Mouse (Mus musculus): ENCODE data around the gene Actn1. TPM values are rescaled to one million over a fixed set of nuclear protein-coding genes. Genes with fewer than 3 reads are reported as not detected.

The Actn1 gene
- polyA plus RNA-seq, 1 experiment: 95.5 TPM

- TF ChIP-seq POLR2A (IDR thresholded peaks at IDR 0.05; ENCODE audit: borderline replicate concordance, extremely low read depth, low read depth, low read length): no peak
- no peak for TF ChIP-seq CTCF (IDR thresholded peaks at IDR 0.05; ENCODE audit: insufficient read depth, low read length)
- Histone ChIP-seq H3K4me1 (ENCODE audit: control insufficient read depth, insufficient read depth, low read length) (peaks cover 27% of the 10 kb centered on the region), H3K4me3 (replicated peaks; ENCODE audit: extremely low read depth, low read depth, low read length) (no peak overlapping the region)
- 71% methylated on average over 6 of the region's 6 CpGs for WGBS
- DNase-seq: no peak
These were observed 16.0 kb downstream of the Actn1 start for GRCm38 (mm10) chr12:80244127-80244526.

DNA sequence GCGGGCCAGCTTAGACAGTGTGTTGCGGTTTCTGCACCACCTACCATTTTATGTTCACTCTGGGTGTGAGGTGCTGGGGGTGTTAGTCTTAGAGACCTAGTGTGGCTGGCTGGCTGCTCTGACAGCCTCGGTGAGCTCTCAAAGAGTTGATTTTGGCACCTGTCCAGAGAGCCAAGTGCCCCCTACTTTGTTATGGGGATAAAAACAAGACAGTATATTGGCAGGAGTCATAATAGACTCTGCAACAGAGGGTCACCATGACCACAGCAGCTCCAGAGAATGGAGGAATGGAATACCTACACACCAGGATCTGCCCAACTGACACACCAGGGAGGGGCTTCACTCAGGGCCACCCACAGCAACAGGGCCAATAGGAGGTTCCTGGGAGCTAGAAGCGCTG is 16.8 kb downstream of the Actn1 start:
- no peak for DNase-seq
- WGBS: 61% methylated on average over 4 of the region's 4 CpGs
- Histone ChIP-seq H3K4me3 (replicated peaks; ENCODE audit: extremely low read depth, low read depth, low read length) (no peak overlapping the region), H3K4me1 (ENCODE audit: control insufficient read depth, insufficient read depth, low read length) (peaks cover 27% of the 10 kb centered on the region)
- no peak for TF ChIP-seq CTCF (IDR thresholded peaks at IDR 0.05; ENCODE audit: insufficient read depth, low read length)
- no peak for TF ChIP-seq POLR2A (IDR thresholded peaks at IDR 0.05; ENCODE audit: borderline replicate concordance, extremely low read depth, low read depth, low read length)

DNA sequence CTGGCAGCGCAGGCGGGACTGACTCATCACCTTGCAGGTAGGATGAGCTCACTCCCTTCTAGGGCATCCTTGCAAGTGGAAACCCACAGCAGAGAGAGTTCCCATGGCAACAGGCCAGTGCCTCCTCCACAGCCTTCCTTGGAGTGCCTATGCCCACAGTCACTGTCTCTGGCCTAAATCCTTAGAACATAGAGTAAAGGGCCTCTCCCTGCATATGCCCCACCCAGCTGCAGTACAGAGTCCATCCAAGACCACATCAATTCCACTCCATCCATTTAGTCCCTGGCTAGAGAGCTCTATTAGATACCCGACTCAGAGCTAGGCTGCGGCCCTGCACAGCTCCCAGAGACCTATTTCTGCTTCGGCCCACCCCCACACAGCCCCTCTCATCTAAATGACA is 20.7 kb downstream of the Actn1 start:
- WGBS: 84% methylated on average over 5 of the region's 5 CpGs
- no peak overlapping the region for H3K4me3 ChIP-seq (replicated peaks; ENCODE audit: extremely low read depth, low read depth, low read length)
- no peak for DNase-seq
- TF ChIP-seq POLR2A (IDR thresholded peaks at IDR 0.05; ENCODE audit: borderline replicate concordance, extremely low read depth, low read depth, low read length): no peak
- no peak for TF ChIP-seq CTCF (IDR thresholded peaks at IDR 0.05; ENCODE audit: insufficient read depth, low read length)
- H3K4me1 ChIP-seq (ENCODE audit: control insufficient read depth, insufficient read depth, low read length): peaks cover 15% of the 10 kb centered on the region

GRCm38 (mm10) chr12:80238523-80238922 is 21.6 kb downstream of the Actn1 start:
- WGBS: 28% methylated on average over 3 of the region's 3 CpGs
- no peak for DNase-seq
- TF ChIP-seq POLR2A (IDR thresholded peaks at IDR 0.05; ENCODE audit: borderline replicate concordance, extremely low read depth, low read depth, low read length): no peak
- TF ChIP-seq CTCF (IDR thresholded peaks at IDR 0.05; ENCODE audit: insufficient read depth, low read length): no peak
- Histone ChIP-seq H3K4me1 (ENCODE audit: control insufficient read depth, insufficient read depth, low read length) (peaks cover 13% of the 10 kb centered on the region), H3K4me3 (replicated peaks; ENCODE audit: extremely low read depth, low read depth, low read length) (no peak overlapping the region)

DNA sequence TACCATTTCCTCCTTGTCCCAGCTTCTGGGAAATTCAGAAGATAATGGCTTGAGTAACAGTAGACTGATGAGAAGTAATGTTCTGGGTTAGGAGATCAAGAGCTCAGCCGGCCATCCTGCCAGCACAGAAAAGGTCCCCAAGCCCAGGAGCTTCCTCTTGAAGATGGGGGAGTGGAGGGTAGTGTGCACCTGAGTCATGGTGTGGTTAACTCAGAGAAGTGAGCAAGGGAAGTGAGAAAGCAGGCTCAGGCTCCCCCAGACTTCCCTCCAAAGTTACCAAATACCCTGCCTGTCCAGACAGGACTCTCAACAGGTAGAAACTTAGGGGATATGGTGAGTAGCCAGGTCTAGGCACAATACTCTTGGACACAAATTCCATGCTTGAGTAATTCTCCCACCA is 24.9 kb downstream of the Actn1 start:
- WGBS: 69% methylated on average over 1 of the region's 1 CpGs

GRCm38 (mm10) chr12:80234226-80234625 is 25.9 kb downstream of the Actn1 start:
- TF ChIP-seq CTCF (IDR thresholded peaks at IDR 0.05; ENCODE audit: insufficient read depth, low read length) (no peak), POLR2A (IDR thresholded peaks at IDR 0.05; ENCODE audit: borderline replicate concordance, extremely low read depth, low read depth, low read length) (no peak)
- 83% methylated on average over 3 of the region's 3 CpGs for WGBS
- H3K4me3 ChIP-seq (replicated peaks; ENCODE audit: extremely low read depth, low read depth, low read length): no peak overlapping the region
- DNase-seq: no peak
- peaks cover 27% of the 10 kb centered on the region for H3K4me1 ChIP-seq (ENCODE audit: control insufficient read depth, insufficient read depth, low read length)

More for the DNA sequence above, 24.9 kb downstream of the Actn1 start:
- peaks cover 20% of the 10 kb centered on the region for H3K4me1 ChIP-seq (ENCODE audit: control insufficient read depth, insufficient read depth, low read length)
- DNase-seq: no peak
- TF ChIP-seq POLR2A (IDR thresholded peaks at IDR 0.05; ENCODE audit: borderline replicate concordance, extremely low read depth, low read depth, low read length): no peak
- TF ChIP-seq CTCF (IDR thresholded peaks at IDR 0.05; ENCODE audit: insufficient read depth, low read length): no peak
- no peak overlapping the region for H3K4me3 ChIP-seq (replicated peaks; ENCODE audit: extremely low read depth, low read depth, low read length)

- TF ChIP-seq CTCF (IDR thresholded peaks at IDR 0.05; ENCODE audit: insufficient read depth, low read length) (no peak), POLR2A (IDR thresholded peaks at IDR 0.05; ENCODE audit: borderline replicate concordance, extremely low read depth, low read depth, low read length) (no peak)
- DNase-seq: no peak
- no peak overlapping the region for H3K4me3 ChIP-seq (replicated peaks; ENCODE audit: extremely low read depth, low read depth, low read length)
- WGBS: 73% methylated on average over 4 of the region's 4 CpGs
- peaks cover 38% of the 10 kb centered on the region for H3K4me1 ChIP-seq (ENCODE audit: control insufficient read depth, insufficient read depth, low read length)
These were observed 27.3 kb downstream of the Actn1 start for GRCm38 (mm10) chr12:80232840-80233218.

- TF ChIP-seq CTCF (IDR thresholded peaks at IDR 0.05; ENCODE audit: insufficient read depth, low read length) (no peak), POLR2A (IDR thresholded peaks at IDR 0.05; ENCODE audit: borderline replicate concordance, extremely low read depth, low read depth, low read length) (no peak)
- peaks cover 38% of the 10 kb centered on the region for H3K4me1 ChIP-seq (ENCODE audit: control insufficient read depth, insufficient read depth, low read length)
These were observed 27.9 kb downstream of the Actn1 start for GRCm38 (mm10) chr12:80232076-80232839.

GRCm38 (mm10) chr12:80231317-80231716 is 28.9 kb downstream of the Actn1 start:
- TF ChIP-seq CTCF (IDR thresholded peaks at IDR 0.05; ENCODE audit: insufficient read depth, low read length): no peak
- peaks cover 34% of the 10 kb centered on the region for H3K4me1 ChIP-seq (ENCODE audit: control insufficient read depth, insufficient read depth, low read length)
- DNase-seq: no peak
- 12% methylated on average over 5 of the region's 5 CpGs for WGBS
- H3K4me3 ChIP-seq (replicated peaks; ENCODE audit: extremely low read depth, low read depth, low read length): no peak overlapping the region

More at GRCm38 (mm10) chr12:80232076-80232839, 27.9 kb downstream of the Actn1 start:
- no peak overlapping the region for H3K4me3 ChIP-seq (replicated peaks; ENCODE audit: extremely low read depth, low read depth, low read length)
- 78% methylated on average over 9 of the region's 9 CpGs for WGBS
- no peak for DNase-seq

DNA sequence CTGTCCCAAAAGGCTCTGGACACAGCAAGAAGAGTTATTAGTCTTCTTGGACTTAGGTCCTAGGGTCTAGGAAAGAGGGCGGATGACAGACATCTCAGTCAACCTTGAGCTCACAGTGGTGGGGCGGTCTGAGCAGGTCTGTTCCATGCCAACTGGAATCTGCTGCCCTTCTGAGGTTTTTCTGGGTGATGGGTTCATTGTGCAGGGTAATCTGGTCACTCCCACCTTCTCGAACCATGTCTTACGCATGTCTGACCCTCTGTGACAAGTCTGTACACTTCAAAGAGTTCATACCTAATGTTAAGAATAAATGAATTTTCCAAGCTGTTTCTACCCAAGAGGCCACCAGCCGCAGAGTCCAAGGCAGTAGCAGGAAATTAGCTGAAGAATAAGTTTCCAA is 29.3 kb downstream of the Actn1 start:
- TF ChIP-seq CTCF (IDR thresholded peaks at IDR 0.05; ENCODE audit: insufficient read depth, low read length) (no peak), POLR2A (IDR thresholded peaks at IDR 0.05; ENCODE audit: borderline replicate concordance, extremely low read depth, low read depth, low read length) (no peak)
- 43% methylated on average over 5 of the region's 5 CpGs for WGBS
- no peak for DNase-seq
- Histone ChIP-seq H3K4me1 (ENCODE audit: control insufficient read depth, insufficient read depth, low read length) (peaks cover 38% of the 10 kb centered on the region), H3K4me3 (replicated peaks; ENCODE audit: extremely low read depth, low read depth, low read length) (no peak overlapping the region)

Data from lung, adult 2 months (tissue).